In the genomic region with DNA sequence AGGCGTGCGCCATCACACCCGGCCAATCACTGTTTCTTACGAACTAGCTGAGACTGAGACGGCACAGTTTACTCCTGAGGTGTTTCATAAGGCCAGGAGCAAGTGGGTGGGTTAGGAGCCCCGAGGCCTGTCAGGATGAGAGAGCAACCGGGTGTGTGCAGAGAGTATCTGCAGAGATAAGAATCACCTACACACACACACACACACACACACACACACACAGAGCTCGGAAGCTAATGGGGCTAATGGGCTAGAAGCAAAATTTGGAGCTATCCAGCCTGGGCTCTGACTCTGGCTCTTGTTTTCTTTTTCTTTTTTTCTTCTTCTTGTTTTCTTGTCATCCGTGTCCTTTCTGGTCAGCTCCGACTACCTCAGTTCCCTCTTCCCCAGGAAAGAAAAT, we compare ENCODE assay signal across 8 mouse cellular contexts. TPM values are rescaled to one million over a fixed set of nuclear protein-coding genes. Genes with fewer than 3 reads are reported as not detected.
DNase-seq lines count a peak whose midpoint lies in the region; ATAC-seq lines count a peak whose summit lies in the region.

No protein-coding gene starts in this region.

- H3K4me1 ChIP-seq in heart, embryonic 13.5 days, result 0 out of 2 replicates have a peak, but pooled peaks cover 3% of the 10 kb centered on the region
- peaks cover 4% of the 10 kb centered on the region for H3K4me1 ChIP-seq in hindbrain, embryonic 10.5 days (replicated peaks)

- intact Hi-C loops in left cerebral cortex, postnatal 25 days (cut with DNase I), result no loop called here

- H3K27ac ChIP-seq in heart, embryonic 13.5 days (replicated peaks), result no peak overlapping the region
- H3K27ac ChIP-seq in hindbrain, embryonic 10.5 days, result no peak overlapping the region
- 0 out of 2 replicates have a peak overlapping the region, but pooled peaks have one; percentile 27 for H3K27ac ChIP-seq in macrophage

- H3K27me3 ChIP-seq in heart, embryonic 13.5 days (replicated peaks), result no peaks in the 10 kb centered on the region
- no peaks in the 10 kb centered on the region for H3K27me3 ChIP-seq in hindbrain, embryonic 10.5 days (ENCODE audit: insufficient read depth, poor library complexity, severe bottlenecking)

- H3K36me3 ChIP-seq in heart, embryonic 13.5 days, result no peaks in the 10 kb centered on the region
- no peaks in the 10 kb centered on the region for H3K36me3 ChIP-seq in hindbrain, embryonic 10.5 days
- no peaks in the 10 kb centered on the region for H3K36me3 ChIP-seq in macrophage (ENCODE audit: inconsistent target)

- no peak for ATAC-seq in heart, embryonic 13.5 days (ENCODE audit: extremely low read depth, insufficient number of reproducible peaks, low FRiP score, low TSS enrichment)

- peak overlapping the region; percentile 40 for H3K4me3 ChIP-seq in heart, embryonic 13.5 days
- peak overlapping the region; percentile 39; the same call in 1 of the 2 replicates for H3K4me3 ChIP-seq in hindbrain, embryonic 10.5 days
- H3K4me3 ChIP-seq in macrophage (ENCODE audit: inconsistent target), result peak overlapping the region; percentile 22; the same call in 1 of the 2 replicates

- no peaks in the 10 kb centered on the region for H3K9me3 ChIP-seq in heart, embryonic 13.5 days
- no peaks in the 10 kb centered on the region; the same call in 1 of the 2 replicates for H3K9me3 ChIP-seq in hindbrain, embryonic 10.5 days

- whole genome bisulfite sequencing in heart, embryonic 13.5 days, result 72% methylated on average over 10 of the region's 10 CpGs
- 83% methylated on average over 10 of the region's 10 CpGs for WGBS in hindbrain, embryonic 10.5 days
- 66% methylated on average over 8 of the region's 10 CpGs for WGBS in macrophage (ENCODE audit: missing documents)

- H3K79me2 ChIP-seq in macrophage (ENCODE audit: inconsistent target), result no peaks in the 10 kb centered on the region

- 0 out of 2 replicates have a peak overlapping the region, but pooled peaks have one; percentile 71 for H3K9ac ChIP-seq in heart, embryonic 13.5 days

- H3K4me2 ChIP-seq in heart, embryonic 13.5 days, result peak overlapping the region; percentile 64

- DNase-seq in heart, postnatal 4 days, result no peak
- peak; percentile 25 for DNase-seq in ES-CJ7 (ENCODE audit: low read depth, low spot score)
- DNase-seq in hindbrain, embryonic 10.5 days (ENCODE audit: low spot score), result no peak
- no peak for DNase-seq in ovary, postnatal 10 days (ENCODE audit: low spot score)
- DNase-seq in left cerebral cortex, postnatal 25 days (ENCODE audit: low spot score in 2 of 2), result no peak
- DNase-seq in spleen, adult 18-20 months, result no peak

RNA-seq across cellular contexts. Expression of a gene that starts 5.2 kb away (rescaled TPM):
- 0.24 and 0.33 TPM in 2 replicates for polyA plus RNA-seq in heart, embryonic 13.5 days (2015; fragmentation: Nextera tagmentation; extraction: Ambion mirVana)
- total RNA-seq in heart, postnatal 4 days (2021), result 1 to 10 TPM; 1.5 to 2.1 TPM
- 0.15 and 0.24 TPM in 2 replicates for polyA plus RNA-seq in hindbrain, embryonic 10.5 days (2016; fragmentation: Nextera tagmentation; extraction: Ambion mirVana)
- 100 to 1,000 TPM in 3 of 26 experiments, 10 to 100 TPM in 20, 1 to 10 TPM in 3; 5.4 to 130 (median 62.4) TPM for total RNA-seq in macrophage (2018; cell fraction: chromatin; rRNA removed)
- 100 to 1,000 TPM in 7 of 26 experiments, 10 to 100 TPM in 19; 56.7 to 111 (median 90.7) TPM for total RNA-seq in macrophage (2018; cell fraction: cytosol; rRNA removed)
- total RNA-seq in macrophage (2018; cell fraction: nucleus; rRNA removed), result 10 to 100 TPM; 13.2 to 84.9 (median 39.9) TPM
- 81.5 to 139 TPM (median 109 TPM) in 3 replicates for polyA plus RNA-seq in macrophage (2018)
- total RNA-seq in left cerebral cortex, postnatal 25 days (2021), result 1 to 10 TPM; 1.1 to 1.5 TPM

RNA-seq across cellular contexts. Expression of a gene that starts 21.0 kb away (rescaled TPM):
- polyA plus RNA-seq in heart, embryonic 13.5 days (2015; fragmentation: Nextera tagmentation; extraction: Ambion mirVana), result 34.4 and 34.9 TPM in 2 replicates
- total RNA-seq in heart, postnatal 4 days (2021), result 10 to 100 TPM; 16.3 to 16.4 TPM
- 74.9 and 90.9 TPM in 2 replicates for polyA plus RNA-seq in hindbrain, embryonic 10.5 days (2016; fragmentation: Nextera tagmentation; extraction: Ambion mirVana)
- total RNA-seq in macrophage (2018; cell fraction: chromatin; rRNA removed), result 10 to 100 TPM in 20 of 26 experiments, 1 to 10 TPM in 6; 5.6 to 28.2 (median 15.0) TPM
- total RNA-seq in macrophage (2018; cell fraction: cytosol; rRNA removed), result 10 to 100 TPM in 21 of 26 experiments, 1 to 10 TPM in 5; 6.3 to 15.3 (median 10.6) TPM
- 10 to 100 TPM in 21 of 26 experiments, 1 to 10 TPM in 5; 7.4 to 40.0 (median 14.6) TPM for total RNA-seq in macrophage (2018; cell fraction: nucleus; rRNA removed)
- 9.2 to 19.9 TPM (median 11.6 TPM) in 3 replicates for polyA plus RNA-seq in macrophage (2018)
- 10 to 100 TPM; 22.3 to 26.5 TPM for total RNA-seq in left cerebral cortex, postnatal 25 days (2021)

RNA-seq across cellular contexts. Expression of a gene that starts 37.1 kb away (rescaled TPM):
- 20.9 and 22.8 TPM in 2 replicates for polyA plus RNA-seq in heart, embryonic 13.5 days (2015; fragmentation: Nextera tagmentation; extraction: Ambion mirVana)
- 10 to 100 TPM; 74.1 to 79.1 TPM for total RNA-seq in heart, postnatal 4 days (2021)
- polyA plus RNA-seq in hindbrain, embryonic 10.5 days (2016; fragmentation: Nextera tagmentation; extraction: Ambion mirVana), result 25.8 and 26.7 TPM in 2 replicates
- 100 to 1,000 TPM in 24 of 26 experiments, 10 to 100 TPM in 2; 83.5 to 199 (median 147) TPM for total RNA-seq in macrophage (2018; cell fraction: chromatin; rRNA removed)
- total RNA-seq in macrophage (2018; cell fraction: cytosol; rRNA removed), result 10 to 100 TPM; 13.1 to 29.5 (median 20.7) TPM
- 100 to 1,000 TPM in 14 of 26 experiments, 10 to 100 TPM in 12; 53.6 to 178 (median 103) TPM for total RNA-seq in macrophage (2018; cell fraction: nucleus; rRNA removed)
- polyA plus RNA-seq in macrophage (2018), result 19.0 to 31.3 TPM (median 22.7 TPM) in 3 replicates
- total RNA-seq in left cerebral cortex, postnatal 25 days (2021), result 100 to 1,000 TPM; 189 to 222 TPM

RNA-seq across cellular contexts. Expression of a gene that starts 50.1 kb away (rescaled TPM):
- polyA plus RNA-seq in heart, embryonic 13.5 days (2015; fragmentation: Nextera tagmentation; extraction: Ambion mirVana), result 323 and 335 TPM in 2 replicates
- total RNA-seq in heart, postnatal 4 days (2021), result 100 to 1,000 TPM; 471 to 553 TPM
- 402 and 425 TPM in 2 replicates for polyA plus RNA-seq in hindbrain, embryonic 10.5 days (2016; fragmentation: Nextera tagmentation; extraction: Ambion mirVana)
- total RNA-seq in macrophage (2018; cell fraction: chromatin; rRNA removed), result 100 to 1,000 TPM; 272 to 476 (median 351) TPM
- total RNA-seq in macrophage (2018; cell fraction: cytosol; rRNA removed), result 100 to 1,000 TPM; 267 to 548 (median 365) TPM
- 100 to 1,000 TPM; 263 to 553 (median 338) TPM for total RNA-seq in macrophage (2018; cell fraction: nucleus; rRNA removed)
- polyA plus RNA-seq in macrophage (2018), result 335 to 573 TPM (median 513 TPM) in 3 replicates
- 100 to 1,000 TPM in 1 of 2 experiments, 10 to 100 TPM in 1; 97.4 to 123 TPM for total RNA-seq in left cerebral cortex, postnatal 25 days (2021)

Comparison
In these comparisons a context has a peak if more than half of its experiments do, and no peak if none do; other contexts are left out.
1. RNA of a gene that starts 5.2 kb away (polyA plus RNA-seq): 81.5 to 139 TPM in macrophage; 0.24 to 0.33 TPM in heart, embryonic 13.5 days and 0.15 to 0.24 TPM in hindbrain, embryonic 10.5 days; every median in the first group is over 10 times any median in the second.
2. Peak in every context shown above with its lines, with median percentiles within 50 percentile points of each other: H3K4me3 ChIP-seq.